ENCODE assay signal across 23 mouse cellular contexts in genomic region chr12:92152922-92153235, GRCm38 (mm10).
"Had no signal": no experiment of that assay in that cellular context is flagged by ENCODE, and none has a peak within 500 bp of the region (broad histone marks: within the 10 kb centered on the region; RNA-seq: fewer than 3 reads in every experiment).

No protein-coding gene starts in this region.

- H3K36me3 ChIP-seq: limb, embryonic 10.5 days; limb, embryonic 13.5 days; liver, embryonic 12.5 days; liver, embryonic 15.5 days; lung, embryonic 15.5 days; midbrain, embryonic 10.5 days; midbrain, embryonic 13.5 days; neural tube, embryonic 13.5 days had no signal

- H3K4me2 ChIP-seq: limb, embryonic 13.5 days; liver, embryonic 12.5 days; liver, embryonic 15.5 days; lung, embryonic 15.5 days; midbrain, embryonic 13.5 days; neural tube, embryonic 13.5 days had no signal

- H3K9ac ChIP-seq: limb, embryonic 13.5 days; liver, embryonic 12.5 days; liver, embryonic 15.5 days; lung, embryonic 15.5 days; midbrain, embryonic 13.5 days; neural tube, embryonic 13.5 days had no signal

- H3K9me3 ChIP-seq: limb, embryonic 10.5 days; limb, embryonic 13.5 days; liver, embryonic 15.5 days; lung, embryonic 15.5 days; midbrain, embryonic 10.5 days; midbrain, embryonic 13.5 days; neural tube, embryonic 13.5 days had no signal

- H3K27ac ChIP-seq: layer of hippocampus, adult 2 months; limb, embryonic 10.5 days; limb, embryonic 13.5 days; liver, embryonic 12.5 days; liver, embryonic 15.5 days; lung, embryonic 15.5 days; midbrain, embryonic 10.5 days; midbrain, embryonic 13.5 days; neural tube, embryonic 13.5 days; stomach, postnatal 0 days had no signal

- H3K27me3 ChIP-seq: limb, embryonic 13.5 days; liver, embryonic 12.5 days; liver, embryonic 15.5 days; lung, embryonic 15.5 days; megakaryocyte, embryonic 14.5 days; midbrain, embryonic 13.5 days; neural tube, embryonic 13.5 days had no signal

- H3K4me1 ChIP-seq: limb, embryonic 10.5 days; liver, embryonic 12.5 days; liver, embryonic 15.5 days; lung, embryonic 15.5 days; megakaryocyte, embryonic 14.5 days; midbrain, embryonic 10.5 days had no signal

- ATAC-seq: intestine, postnatal 0 days; liver, embryonic 12.5 days; midbrain, embryonic 13.5 days; midbrain, embryonic 16.5 days had no signal

- DNase-seq: liver; lung, adult 18-20 months; lung, postnatal 10 days; lung, postnatal 36 days; right cerebral cortex, postnatal 14 days; right cerebral cortex, postnatal 4 days; thymus, adult 2 months; thymus, postnatal 14 days; thymus, postnatal 4 days had no signal

- H3K4me3 ChIP-seq: layer of hippocampus, adult 2 months; limb, embryonic 10.5 days; limb, embryonic 13.5 days; liver, embryonic 12.5 days; liver, embryonic 15.5 days; lung, embryonic 15.5 days; megakaryocyte, embryonic 14.5 days; midbrain, embryonic 10.5 days; midbrain, embryonic 13.5 days; myocyte; neural tube, embryonic 13.5 days had no signal
